Mouse (Mus musculus) heart, postnatal 0 days (tissue): Measurements from ENCODE around the gene Hopx.

Experiments used
- CTCF ChIP-seq: IDR thresholded peaks from 2 replicates; pipeline ENCODE4 v1.5.1; 2016; ENCODE audit warnings: antibody characterized with exemption, control low read depth, low read depth
- EP300 ChIP-seq: IDR thresholded peaks from 2 replicates; pipeline ENCODE4 v1.6.1; 2016; ENCODE audit warnings: antibody characterized with exemption, low read depth

DNA sequence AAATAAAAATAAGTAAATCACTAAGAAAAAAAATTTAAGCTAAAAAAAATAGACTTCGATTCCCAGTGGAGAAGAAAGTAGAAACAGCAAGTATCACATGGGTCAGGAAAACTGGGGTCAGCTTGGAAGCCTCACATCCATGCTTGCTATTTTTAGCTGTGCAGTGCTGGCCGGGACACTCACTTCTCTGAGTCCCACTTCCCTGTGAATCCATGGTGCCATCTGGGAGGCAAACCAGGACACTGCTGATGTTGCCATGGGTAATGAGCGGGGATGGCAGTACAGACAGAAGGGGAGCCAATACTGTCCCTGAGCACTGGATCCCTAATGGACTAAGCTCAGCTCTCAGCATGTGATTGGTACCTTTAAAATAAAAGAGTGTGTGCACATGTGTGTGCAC, 28.2 kb upstream of the Hopx start:
- no peak for TF ChIP-seq CTCF
- TF ChIP-seq EP300: no peak
